Mouse (Mus musculus): ENCODE measurements around the gene Trim63. TPM values are rescaled to one million over a fixed set of nuclear protein-coding genes. Genes with fewer than 3 reads are reported as not detected.

Gene Trim63
- total RNA-seq, 2 experiments from 2014 or later: 193 to 217 TPM

DNA sequence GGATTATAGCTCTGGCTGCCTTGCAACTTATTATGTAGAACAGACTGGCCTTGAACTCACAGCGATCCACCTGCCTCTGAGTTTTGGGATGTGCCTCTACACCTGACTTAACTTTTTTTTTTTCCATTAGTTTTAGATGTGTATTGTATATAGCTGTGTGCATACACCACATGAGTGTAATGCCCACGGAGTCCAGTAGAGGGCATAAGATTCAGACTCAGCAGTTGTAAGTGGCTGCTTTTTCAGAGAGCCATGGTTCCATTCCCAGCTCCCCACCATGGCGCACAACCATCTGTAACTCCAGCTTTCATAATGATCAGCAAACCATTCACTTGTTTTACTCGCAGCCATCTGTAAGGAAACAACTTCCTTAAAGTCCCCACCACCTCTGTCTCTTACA, 18.4 kb upstream of the Trim63 start:
- no peak for DNase-seq
- intact Hi-C loops (cut with DNase I): no loop called here

DNA sequence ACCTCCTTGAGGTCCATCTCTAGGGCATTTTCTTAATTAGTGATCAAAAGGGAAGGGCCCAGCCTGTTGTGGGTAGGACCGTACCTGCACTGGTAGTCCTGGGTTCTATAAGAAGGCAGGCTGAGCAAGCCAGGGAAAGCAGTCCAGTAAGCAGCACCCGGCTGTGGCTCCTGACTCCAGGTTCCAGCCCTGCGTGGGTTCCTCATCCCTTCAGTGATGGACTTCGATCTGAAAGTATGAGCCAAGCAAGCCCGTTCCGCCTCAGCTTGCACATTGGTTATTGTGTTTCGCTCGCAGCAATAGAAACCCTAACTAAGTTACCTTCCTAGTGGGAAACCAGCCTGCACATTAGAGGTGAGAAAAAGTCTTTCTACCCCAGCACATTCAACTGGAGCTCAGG, 17.6 kb upstream of the Trim63 start:
- intact Hi-C loops (cut with DNase I): no loop called here

DNA sequence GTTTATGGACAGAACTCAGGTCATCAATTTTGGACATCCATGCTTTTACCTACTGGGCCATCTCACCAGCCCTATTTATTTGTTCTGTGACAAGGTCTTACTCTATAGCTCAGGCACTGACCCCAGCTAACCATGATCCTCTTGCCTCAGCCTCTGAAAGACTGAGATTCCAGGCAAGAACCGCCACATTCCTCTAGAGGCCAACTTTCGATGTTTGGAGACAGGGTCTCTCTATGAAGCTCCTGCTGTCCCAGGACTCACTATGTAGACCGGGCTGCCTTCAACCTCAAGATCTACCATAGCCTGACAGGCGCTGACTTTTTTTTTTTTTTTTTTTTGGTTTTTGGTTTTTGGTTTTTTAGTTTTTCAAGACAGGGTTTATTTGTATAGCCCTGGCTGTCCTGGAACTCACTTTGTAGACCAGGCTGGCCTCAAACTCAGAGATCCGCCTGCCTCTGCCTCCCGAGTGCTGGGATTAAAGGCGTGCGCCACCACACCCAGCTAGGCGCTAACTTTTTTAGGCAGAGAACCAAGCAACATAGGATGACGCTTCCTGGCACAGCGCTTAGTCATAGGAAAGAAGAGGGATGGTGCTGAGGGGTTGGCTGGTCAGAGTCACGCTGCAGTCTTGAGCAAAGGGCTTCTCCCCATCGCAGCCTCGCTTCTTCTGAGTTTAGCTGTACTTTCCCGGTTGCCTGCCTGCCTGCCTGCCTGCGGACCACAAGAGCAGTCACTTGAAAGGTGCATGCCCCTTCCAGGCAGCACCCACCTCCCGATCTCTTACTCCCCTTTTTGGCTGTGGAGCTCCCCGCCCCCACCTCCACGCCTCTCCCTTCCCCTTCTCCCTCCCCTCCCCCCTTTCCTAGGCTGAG, 16.1 kb upstream of the Trim63 start:
- no peak for DNase-seq
- intact Hi-C loops (cut with DNase I): no loop called here

More for the DNA sequence above, 17.6 kb upstream of the Trim63 start:
- DNase-seq: no peak

DNA sequence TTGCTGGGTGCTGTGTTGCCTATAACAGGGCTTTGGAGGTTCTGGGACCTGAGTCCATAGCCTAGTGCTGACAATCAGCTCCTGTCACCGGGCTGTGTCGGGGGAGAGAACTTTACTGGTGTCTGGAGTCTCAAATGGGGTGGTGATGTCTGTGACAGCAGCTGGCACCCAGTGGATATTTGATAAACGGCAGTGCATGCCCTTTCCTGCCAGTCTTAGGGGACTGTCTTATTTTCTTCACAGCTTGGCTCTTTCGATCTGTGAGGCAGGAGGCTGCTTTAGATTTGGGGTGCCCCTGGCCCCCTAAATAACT, 15.5 kb upstream of the Trim63 start:
- DNase-seq: no peak
- intact Hi-C loops (cut with DNase I): no loop called here

DNA sequence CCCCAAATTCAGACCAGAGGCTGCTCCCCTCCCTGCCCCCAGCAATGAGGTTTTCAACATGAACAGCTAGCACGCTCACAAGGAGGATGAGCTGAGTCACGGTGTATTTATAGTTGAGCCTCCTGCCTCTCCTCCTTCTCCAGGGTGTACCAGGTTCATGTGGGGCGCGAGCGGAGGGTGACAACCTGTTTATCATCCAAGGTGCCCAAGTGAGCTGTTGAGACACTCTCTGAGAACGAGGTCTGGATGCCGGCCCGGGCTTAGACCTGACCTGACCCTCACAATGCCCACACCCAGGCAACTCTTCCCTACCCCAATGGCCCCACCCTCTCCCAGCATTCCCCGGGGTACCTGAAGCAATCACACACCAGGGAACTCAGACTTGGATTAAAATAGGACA, 14.6 kb upstream of the Trim63 start:
- DNase-seq: peak; percentile 68 to 74
- intact Hi-C loops (cut with DNase I): no loop called here

DNA sequence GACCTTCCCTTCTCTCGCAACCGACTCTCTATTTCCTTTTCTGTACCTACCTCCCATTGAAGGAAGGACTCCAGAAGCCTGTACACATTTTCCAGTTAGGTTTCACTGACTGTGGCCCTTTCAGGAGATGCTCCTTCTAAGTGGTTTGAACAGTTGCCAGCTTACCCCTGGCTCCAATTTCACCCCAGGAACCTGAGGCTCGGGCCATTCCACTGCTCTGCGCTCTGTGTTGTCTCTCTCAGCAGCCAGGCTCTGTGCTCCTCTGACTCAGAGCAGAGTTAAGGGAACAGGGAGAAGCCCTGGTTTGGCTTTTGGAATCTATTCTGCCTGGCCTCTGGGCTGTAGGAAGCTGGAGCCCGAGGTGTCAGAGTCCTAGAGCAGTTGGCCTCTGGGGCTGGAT, 12.8 kb upstream of the Trim63 start:
- intact Hi-C loops (cut with DNase I): no loop called here
- DNase-seq: no peak

DNA sequence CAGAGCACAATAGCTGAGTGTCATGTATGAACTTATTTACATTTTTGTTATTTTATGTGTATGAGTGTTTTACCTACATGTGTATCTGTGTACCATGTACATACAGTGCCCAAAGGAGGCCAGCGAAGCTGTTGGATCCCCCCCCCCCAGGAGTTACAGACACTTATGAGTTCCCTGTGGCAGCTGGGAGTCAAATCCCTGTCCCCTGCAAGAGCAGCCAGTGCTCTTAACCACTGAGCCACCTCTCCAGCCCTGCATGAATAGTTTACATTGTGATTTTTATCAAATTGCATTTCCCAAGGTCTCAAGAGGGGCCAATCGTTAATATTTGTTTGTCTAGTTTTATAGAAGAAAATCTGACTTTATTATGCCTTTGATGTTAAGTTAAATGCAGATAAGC, 8.0 kb upstream of the Trim63 start:
- intact Hi-C loops (cut with DNase I): no loop called here
- no peak for DNase-seq

DNA sequence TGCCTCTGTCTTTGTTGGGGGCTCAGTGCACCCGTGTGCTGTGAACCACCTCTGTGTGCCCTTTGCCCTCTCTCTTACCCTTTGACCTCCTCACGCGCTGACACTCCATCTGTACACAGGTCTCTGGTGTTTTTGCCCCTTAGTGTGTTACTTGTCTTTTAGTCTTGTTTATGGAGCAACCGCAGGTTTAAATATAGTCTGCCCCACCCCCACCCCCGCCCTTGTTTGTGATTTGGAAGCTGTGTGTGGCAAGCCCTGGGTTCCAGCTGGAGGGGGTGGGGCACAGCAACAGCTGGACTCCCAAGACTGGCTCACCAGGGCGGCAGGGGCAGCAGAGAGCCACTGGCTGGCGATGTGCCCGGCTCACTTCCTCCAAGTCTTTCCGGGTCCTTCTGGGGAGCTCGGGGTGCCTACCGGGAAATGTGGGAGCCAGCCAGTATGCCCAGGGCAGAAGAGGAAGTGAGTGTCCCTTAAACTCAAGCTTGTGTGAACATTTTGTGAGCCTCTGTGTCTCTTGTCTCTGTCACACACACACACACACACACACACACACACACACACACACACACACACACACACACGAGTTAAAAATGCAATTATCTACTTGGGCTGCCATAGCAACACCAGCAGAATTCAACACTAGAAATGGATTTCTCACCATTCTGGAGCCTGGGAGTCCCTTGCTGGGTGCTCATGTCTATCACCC, 7.4 kb upstream of the Trim63 start:
- intact Hi-C loops (cut with DNase I): no loop called here
- DNase-seq: peak; percentile 73 to 77

DNA sequence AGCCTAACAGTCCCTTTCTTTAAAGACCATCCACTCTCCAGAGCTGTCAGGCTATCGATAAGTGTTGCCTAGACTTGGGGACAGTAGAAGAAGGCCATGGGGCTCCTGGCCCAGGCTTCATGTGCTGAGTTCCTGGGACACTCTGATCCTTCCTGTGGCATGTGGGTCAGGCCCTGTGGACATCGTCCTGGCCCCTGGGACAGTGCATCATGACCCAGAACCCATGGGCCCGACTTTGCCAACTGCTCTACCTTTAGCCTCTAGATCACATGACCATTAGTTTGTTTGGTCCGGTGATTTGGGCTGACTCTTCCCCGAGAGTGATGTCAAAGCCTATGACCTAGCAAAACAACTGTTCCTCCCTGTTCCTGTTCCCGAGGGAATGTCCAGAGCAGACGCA, 4.8 kb upstream of the Trim63 start:
- intact Hi-C loops (cut with DNase I): no loop called here
- no peak for DNase-seq

DNA sequence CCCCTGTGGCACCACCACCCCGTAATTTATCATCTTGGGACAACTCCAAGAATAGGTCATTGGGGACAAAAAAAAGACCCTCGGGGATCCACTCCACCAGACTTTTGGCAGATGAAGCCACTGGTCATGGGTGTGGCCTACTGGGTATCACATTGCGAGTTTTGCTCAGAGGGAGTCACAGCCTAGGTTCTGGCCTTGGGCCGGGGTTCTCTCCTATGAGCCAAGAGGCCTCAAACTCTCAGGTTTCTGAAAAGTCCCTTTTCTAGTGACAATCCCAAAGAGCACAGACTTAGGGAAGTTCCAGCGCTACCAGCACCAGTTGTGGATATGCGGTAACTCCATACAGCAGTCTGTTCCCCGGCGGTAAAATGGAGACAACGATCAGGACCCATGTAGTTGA, 4.3 kb upstream of the Trim63 start:
- DNase-seq: no peak
- intact Hi-C loops (cut with DNase I): no loop called here

DNA sequence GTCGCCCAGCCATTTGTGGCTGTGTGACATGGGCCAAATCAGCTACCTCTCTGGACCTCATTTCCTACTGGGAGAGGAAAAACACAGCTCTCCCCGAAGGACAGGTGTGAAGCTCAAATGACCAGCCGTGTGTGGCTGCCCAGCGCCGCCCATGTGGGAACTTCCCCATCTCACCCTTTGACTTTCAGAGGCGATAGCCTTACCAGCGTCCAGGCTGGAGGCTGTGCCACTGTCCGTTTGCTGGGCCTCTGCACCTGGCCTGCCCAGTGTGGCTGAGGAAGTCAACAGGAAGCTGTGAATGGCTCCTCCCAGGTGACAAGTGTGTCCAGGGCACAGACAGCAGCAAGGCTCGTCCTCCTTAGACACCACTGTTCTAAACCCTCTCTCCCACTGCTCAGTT, 3.1 kb upstream of the Trim63 start:
- no peak for DNase-seq

DNA sequence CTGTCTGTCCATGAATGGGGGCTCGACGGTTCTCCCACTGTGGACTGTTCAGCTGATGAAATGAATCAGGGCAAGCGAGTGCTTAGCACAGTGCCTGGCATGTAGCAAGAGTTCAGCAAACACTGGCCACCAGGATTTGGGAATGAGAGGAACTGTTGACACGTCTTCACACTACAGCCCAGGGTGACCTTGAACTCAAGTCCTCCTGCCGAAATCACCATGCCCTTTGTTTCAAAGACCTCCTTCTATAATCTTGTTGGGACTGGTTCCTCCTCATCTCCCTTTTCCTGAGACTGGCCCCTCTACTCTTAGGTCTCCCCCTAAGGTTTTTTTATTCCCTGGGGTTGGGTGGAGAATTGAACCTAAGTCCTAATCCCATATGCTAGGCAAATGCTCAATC, 2.6 kb upstream of the Trim63 start:
- no peak for DNase-seq

More for the DNA sequence above, 3.1 kb upstream of the Trim63 start:
- intact Hi-C loops (cut with DNase I): no loop called here

DNA sequence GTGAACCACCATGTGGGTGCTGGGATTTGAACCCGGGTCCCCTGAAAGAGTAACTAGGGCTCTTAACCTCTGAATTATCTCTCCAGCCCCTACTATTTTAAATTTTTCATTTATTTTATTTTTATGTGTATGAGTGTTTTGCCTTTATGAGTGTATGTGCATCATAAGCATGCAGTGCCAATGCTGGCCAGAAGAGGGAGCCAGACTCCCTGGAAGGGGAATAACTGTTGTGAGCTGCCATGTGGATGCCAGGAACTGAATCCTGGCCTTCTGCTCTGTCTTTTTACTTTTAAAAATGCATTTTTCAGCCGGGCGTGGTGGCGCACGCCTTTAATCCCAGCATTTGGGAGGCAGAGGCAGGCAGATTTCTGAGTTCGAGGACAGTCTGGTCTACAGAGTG, 2.0 kb upstream of the Trim63 start:
- DNase-seq: no peak

More for the DNA sequence above, 2.6 kb upstream of the Trim63 start:
- intact Hi-C loops (cut with DNase I): no loop called here

DNA sequence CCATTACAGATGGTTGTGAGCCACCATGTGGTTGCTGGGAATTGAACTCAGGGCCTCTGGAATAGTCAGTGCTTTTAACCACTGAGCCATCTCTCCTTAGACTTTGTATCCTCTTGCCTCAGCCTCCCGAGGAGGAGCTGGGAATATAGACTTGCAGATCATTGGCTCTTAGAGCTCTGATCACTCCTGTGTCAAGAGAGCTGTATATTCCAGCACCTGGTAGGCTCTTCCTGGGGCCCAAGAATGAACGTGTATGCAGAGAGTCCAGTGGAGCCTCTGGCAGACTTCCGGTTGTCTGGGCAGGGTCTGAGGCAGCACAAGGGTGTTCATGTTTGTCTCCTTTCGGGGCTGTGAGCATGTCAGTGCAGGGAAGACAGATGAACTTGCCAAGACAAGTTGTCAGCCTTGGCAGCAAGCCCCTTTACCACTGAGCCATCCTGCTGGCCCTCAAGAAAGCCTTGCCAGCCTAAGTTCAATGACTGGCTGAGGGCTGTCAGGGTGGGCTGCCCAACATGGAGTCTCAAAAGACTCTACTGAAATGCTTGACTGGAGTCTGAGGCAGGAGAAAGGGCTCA, 752 bp upstream of the Trim63 start:
- intact Hi-C loops (cut with DNase I): no loop called here
- DNase-seq: no peak

More for the DNA sequence above, 2.0 kb upstream of the Trim63 start:
- intact Hi-C loops (cut with DNase I): no loop called here

DNA sequence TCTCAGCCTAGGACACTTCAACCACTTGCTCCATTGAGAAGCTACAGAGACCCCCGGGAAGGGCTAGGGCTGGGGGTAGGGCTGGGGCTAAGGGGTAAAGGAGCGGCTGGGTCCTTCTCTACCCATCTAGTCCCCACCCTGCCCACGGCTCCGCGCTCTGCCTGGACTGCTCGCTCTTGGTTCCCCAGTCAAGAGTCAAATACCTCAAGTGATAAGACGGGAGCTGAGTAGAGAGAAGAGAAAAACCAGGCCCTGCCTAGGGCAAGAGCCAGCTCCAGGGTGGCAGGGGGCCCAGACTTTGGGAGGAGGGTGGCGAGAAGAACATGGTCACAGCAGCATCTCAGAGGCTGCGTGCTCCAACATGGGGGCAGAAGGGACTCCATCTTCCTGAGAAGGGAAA, 550 bp downstream of the Trim63 start:
- intact Hi-C loops (cut with DNase I): no loop called here
- DNase-seq: peak; percentile 49 to 73

DNA sequence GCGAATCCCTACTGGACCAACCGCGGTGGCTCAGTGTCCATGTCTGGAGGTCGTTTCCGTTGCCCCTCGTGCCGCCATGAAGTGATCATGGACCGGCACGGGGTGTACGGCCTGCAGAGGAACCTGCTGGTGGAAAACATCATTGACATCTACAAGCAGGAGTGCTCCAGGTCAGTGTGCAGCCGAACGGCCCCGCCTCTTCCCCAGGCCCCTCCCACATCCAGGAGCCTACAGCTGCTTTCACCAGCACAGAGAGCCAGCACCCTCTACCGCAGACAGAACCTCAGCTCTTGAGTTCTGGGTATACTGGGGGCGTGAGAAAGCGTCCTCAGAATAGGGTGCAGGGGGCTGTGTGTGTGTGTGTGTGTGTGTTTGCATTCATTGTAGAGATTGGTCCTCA, 1.5 kb downstream of the Trim63 start:
- DNase-seq: peak; percentile 34 to 53
- intact Hi-C loops (cut with DNase I): no loop called here

DNA sequence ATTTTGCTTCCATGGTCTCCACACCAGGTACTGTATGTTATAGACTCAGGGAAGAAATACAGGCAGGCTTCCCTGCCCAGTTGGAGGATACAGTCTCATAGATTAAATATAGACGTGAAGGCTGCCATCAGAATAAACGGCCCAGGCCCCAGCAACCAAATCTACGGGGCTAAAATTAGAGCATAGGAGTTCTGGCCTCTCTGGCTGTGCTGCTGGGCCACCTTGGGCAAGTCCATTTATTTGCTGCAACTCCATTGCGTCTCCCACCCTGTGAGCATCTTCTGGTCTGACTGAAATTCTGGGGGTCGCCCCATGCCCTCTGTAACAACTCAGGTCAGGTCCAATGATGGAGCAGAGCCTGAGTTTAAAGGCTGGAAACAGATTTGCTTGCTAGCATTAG, 4.2 kb downstream of the Trim63 start:
- intact Hi-C loops (cut with DNase I): no loop called here
- no peak for DNase-seq

DNA sequence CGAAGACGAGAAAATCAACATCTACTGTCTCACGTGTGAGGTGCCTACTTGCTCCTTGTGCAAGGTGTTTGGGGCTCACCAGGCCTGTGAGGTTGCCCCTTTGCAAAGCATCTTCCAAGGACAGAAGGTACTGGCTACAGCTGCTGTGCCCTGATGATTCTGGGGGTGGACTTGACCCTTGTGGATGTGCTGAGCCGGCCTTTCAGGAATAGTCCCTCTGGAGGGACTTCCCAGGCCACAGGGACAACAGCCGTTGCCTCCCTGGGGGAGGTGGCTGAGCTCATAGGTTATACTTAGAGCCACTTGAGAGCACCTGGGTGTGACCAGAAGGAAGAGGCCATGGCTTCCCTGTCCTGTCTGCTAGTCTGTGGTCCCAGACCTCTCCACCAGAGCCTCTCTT, 4.8 kb downstream of the Trim63 start:
- no peak for DNase-seq
- intact Hi-C loops (cut with DNase I): loop anchor here (5.0 kb wide), 1 partner anchor 38 kb away; no protein-coding TSS in a partner anchor

DNA sequence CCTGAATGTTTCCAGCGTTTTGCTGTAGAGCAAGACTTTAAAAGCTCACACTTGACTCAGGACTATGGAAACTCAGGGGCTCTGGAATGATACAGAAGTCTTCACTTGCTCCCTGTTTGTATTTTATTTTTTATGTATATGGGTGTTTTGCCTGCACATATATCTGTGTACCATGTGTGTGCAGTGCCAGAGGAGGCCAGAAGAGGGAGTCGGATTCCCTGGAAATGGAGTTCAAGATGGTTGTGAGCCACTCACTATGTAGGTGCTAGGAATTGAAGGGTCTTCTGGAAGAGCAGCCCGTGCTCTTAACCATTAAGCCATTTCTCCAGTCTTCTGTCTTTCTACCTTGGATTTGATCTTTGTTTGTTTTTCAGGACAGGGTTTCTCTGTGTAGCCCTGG, 6.6 kb downstream of the Trim63 start:
- intact Hi-C loops (cut with DNase I): loop anchor here (5.0 kb wide), 1 partner anchor 36 kb away; no protein-coding TSS in a partner anchor
- no peak for DNase-seq

DNA sequence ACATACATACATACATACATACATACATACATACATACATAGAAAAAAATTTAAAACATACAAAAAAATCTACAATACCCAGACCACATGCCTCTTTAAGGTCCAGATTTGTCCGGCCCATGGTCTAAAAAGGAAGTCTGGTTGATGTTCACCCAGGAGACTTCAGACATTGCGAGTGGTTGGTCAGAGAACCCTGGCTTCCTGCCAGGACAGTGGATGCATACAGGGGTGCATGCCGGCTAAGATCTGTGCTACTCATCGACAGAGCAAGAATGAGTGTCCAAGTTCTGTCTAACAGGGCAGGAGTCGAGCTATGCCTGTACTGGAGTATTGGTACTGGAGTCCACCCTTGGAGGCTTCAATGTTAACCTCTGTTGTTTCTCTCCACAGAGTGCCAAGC, 9.7 kb downstream of the Trim63 start:
- intact Hi-C loops (cut with DNase I): loop anchor here (5.0 kb wide), 1 partner anchor 33 kb away; no protein-coding TSS in a partner anchor
- no peak for DNase-seq

DNA sequence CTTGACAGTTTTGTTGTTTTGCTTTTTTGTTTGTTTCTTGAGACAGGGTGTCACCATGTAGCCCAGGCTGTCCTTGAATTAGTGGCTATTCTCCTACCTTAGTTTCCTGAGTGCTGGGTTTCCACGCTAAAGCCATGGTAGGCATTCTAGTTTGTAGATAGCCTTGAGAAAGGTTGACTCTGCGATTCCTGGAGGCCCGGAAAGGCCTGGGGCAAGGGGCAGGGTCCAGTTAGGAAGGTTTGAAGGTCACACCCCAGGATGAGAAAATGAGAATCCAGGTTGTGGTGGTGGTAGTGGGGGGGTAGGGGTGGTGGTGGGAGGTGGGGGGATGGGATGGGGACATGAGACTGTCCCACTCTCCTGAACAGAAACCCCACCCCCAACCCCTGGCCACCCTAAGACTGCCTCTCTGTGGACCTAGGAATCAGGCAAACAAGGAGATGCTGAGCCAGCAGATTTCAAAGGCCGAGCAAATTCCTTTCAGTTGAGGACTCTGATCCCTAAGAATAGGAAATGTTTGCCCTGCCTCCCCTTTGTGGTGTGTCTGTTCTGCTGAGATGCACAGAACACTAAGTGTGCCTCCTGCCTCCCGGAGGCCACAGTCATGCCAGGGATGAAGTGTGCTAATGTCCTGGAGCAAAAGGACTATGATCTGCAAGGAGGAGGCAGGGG, 12.1 kb downstream of the Trim63 start:
- intact Hi-C loops (cut with DNase I): no loop called here

More for the DNA sequence above, 12.1 kb downstream of the Trim63 start:
- DNase-seq: no peak

All from heart, postnatal 14 days (tissue).